Mouse (Mus musculus) hindbrain, embryonic 12.5 days (tissue): Measurements from ENCODE around the gene Tspyl3. TPM values are rescaled to one million over a fixed set of nuclear protein-coding genes. Genes with fewer than 3 reads are reported as not detected.
A peak's percentile ranks its signal among the peaks of the same experiment; 100 is the strongest.
"Not testable (repeated sequence)": the region's sequence is repeated elsewhere in the genome, so short reads cannot be mapped to it uniquely, and the experiment has no call there.

Source experiments
- ATAC-seq: fragments of 200-750 bp; cut with Nextera tagmentation; 2 replicates; pipeline ENCODE4 v1.8.0; 2017; ENCODE audit warnings: moderate TSS enrichment; ENCODE audit not compliant: low FRiP score
- H3K27ac ChIP-seq: fragments of 300-500 bp; sonication (generic); 2 replicates; pipeline ENCODE4 v1.5.1; 2016; ENCODE audit warnings: mild to moderate bottlenecking
- H3K27me3 ChIP-seq: fragments of 300-500 bp; sonication (generic); 2 replicates; pipeline ENCODE4 v1.6.1; 2016; ENCODE audit warnings: mild to moderate bottlenecking
- H3K36me3 ChIP-seq: fragments of 300-500 bp; sonication (generic); 2 replicates; pipeline ENCODE4 v1.6.1; 2016; ENCODE audit warnings: mild to moderate bottlenecking
- H3K4me1 ChIP-seq: fragments of 300-500 bp; sonication (generic); 2 replicates; pipeline ENCODE4 v1.6.1; 2016
- H3K4me2 ChIP-seq: fragments of 300-500 bp; sonication (generic); replicated peaks from 2 replicates; pipeline ENCODE4 v1.6.1; 2016; ENCODE audit warnings: mild to moderate bottlenecking
- H3K4me3 ChIP-seq: fragments of 300-500 bp; sonication (generic); 2 replicates; pipeline ENCODE4 v1.5.1; 2016; ENCODE audit warnings: mild to moderate bottlenecking
- H3K9ac ChIP-seq: fragments of 300-500 bp; sonication (generic); 2 replicates; pipeline ENCODE4 v1.6.1; 2016; ENCODE audit warnings: mild to moderate bottlenecking, moderate library complexity
- H3K9me3 ChIP-seq: fragments of 300-500 bp; sonication (generic); replicated peaks from 2 replicates; pipeline ENCODE4 v1.6.1; 2016; ENCODE audit warnings: mild to moderate bottlenecking
- WGBS: fragments of 180-500 bp; shearing (Covaris S2); methylation state at CpG from one replicate; pipeline ENCODE4 v1.1.7; 2016; 5-methylcytosine and 5-hydroxymethylcytosine counted together
- polyA plus RNA-seq: library from polyadenylated mRNA; unstranded; fragments of >200 nt; fragmentation: Nextera tagmentation; extraction: Ambion mirVana; gene quantifications from 2 replicates; pipeline ENCODE4 v1.2.1, GENCODE M21; 2016

Tspyl3 gene
- 13.7 and 14.9 TPM in 2 replicates for polyA plus RNA-seq

GRCm38 (mm10) chr2:153224946-153225594 lies at the start of gene Tspyl3:
Gene Tspyl3, minus strand, starts transcription at chr2:153225441.
- peak within 1 kb of the TSS; percentile 72 for H3K27ac ChIP-seq
- H3K36me3 ChIP-seq: peaks cover 25% of the 10 kb centered on the region
- H3K4me1 ChIP-seq: peaks cover 7% of the 10 kb centered on the region
- ATAC-seq: peak; percentile 78
- H3K4me3 ChIP-seq: peak within 1 kb of the TSS; percentile 49
- H3K4me2 ChIP-seq: peak within 1 kb of the TSS; percentile 70
- peak within 1 kb of the TSS; percentile 82 for H3K9ac ChIP-seq
- H3K27me3 ChIP-seq: no peaks in the 10 kb centered on the region
- WGBS: 3% methylated on average over 31 of the region's 31 CpGs
- no peaks in the 10 kb centered on the region for H3K9me3 ChIP-seq

- WGBS: 88% methylated on average over 6 of the region's 6 CpGs
- H3K4me1 ChIP-seq: 0 out of 2 replicates have a peak, but pooled peaks cover under 1% of the 10 kb centered on the region
- H3K4me3 ChIP-seq: no peak overlapping the region
- H3K9ac ChIP-seq: no peak overlapping the region
- no peak overlapping the region for H3K4me2 ChIP-seq
- no peak for ATAC-seq
- no peaks in the 10 kb centered on the region for H3K27me3 ChIP-seq
- H3K27ac ChIP-seq: no peak overlapping the region
- H3K9me3 ChIP-seq: no peaks in the 10 kb centered on the region
- no peaks in the 10 kb centered on the region for H3K36me3 ChIP-seq
These were observed 49.6 kb upstream of the Tspyl3 start for GRCm38 (mm10) chr2:153274919-153275247.

GRCm38 (mm10) chr2:153274200-153274918 lies 49.1 kb upstream of the Tspyl3 start:
- ATAC-seq, H3K4me2 ChIP-seq: not testable (repeated sequence)
- WGBS: 81% methylated on average over 6 of the region's 6 CpGs

GRCm38 (mm10) chr2:153270231-153270915 lies 45.1 kb upstream of the Tspyl3 start:
- WGBS: 75% methylated on average over 8 of the region's 8 CpGs
- peaks cover 26% of the 10 kb centered on the region for H3K36me3 ChIP-seq
- not testable (repeated sequence) for H3K27ac ChIP-seq, H3K4me1 ChIP-seq, H3K27me3 ChIP-seq, H3K9me3 ChIP-seq, H3K9ac ChIP-seq, ATAC-seq, H3K4me2 ChIP-seq, H3K4me3 ChIP-seq

More at GRCm38 (mm10) chr2:153274200-153274918, 49.1 kb upstream of the Tspyl3 start:
- H3K27ac ChIP-seq, H3K9ac ChIP-seq, H3K9me3 ChIP-seq, H3K36me3 ChIP-seq, H3K27me3 ChIP-seq, H3K4me3 ChIP-seq, H3K4me1 ChIP-seq: not testable (repeated sequence)

- Histone ChIP-seq H3K9ac (no peak overlapping the region), H3K4me1 (0 out of 2 replicates have a peak, but pooled peaks cover 2% of the 10 kb centered on the region), H3K4me2 (no peak overlapping the region), H3K9me3 (no peaks in the 10 kb centered on the region), H3K4me3 (no peak overlapping the region), H3K27ac (no peak overlapping the region), H3K27me3 (no peaks in the 10 kb centered on the region), H3K36me3 (peaks cover 54% of the 10 kb centered on the region)
- ATAC-seq: no peak
- 91% methylated on average over 2 of the region's 2 CpGs for WGBS
These were observed 42.1 kb upstream of the Tspyl3 start for GRCm38 (mm10) chr2:153267331-153267730.

GRCm38 (mm10) chr2:153263053-153263452 lies 37.8 kb upstream of the Tspyl3 start:
- no peaks in the 10 kb centered on the region for H3K4me1 ChIP-seq
- 92% methylated on average over 5 of the region's 7 CpGs for WGBS
- no peak overlapping the region for H3K27ac ChIP-seq
- H3K27me3 ChIP-seq: no peaks in the 10 kb centered on the region
- no peak overlapping the region for H3K9ac ChIP-seq
- H3K9me3 ChIP-seq: no peaks in the 10 kb centered on the region
- no peak overlapping the region for H3K4me2 ChIP-seq
- peaks cover 70% of the 10 kb centered on the region for H3K36me3 ChIP-seq
- no peak for ATAC-seq
- H3K4me3 ChIP-seq: no peak overlapping the region

- WGBS: 73% methylated on average over 3 of the region's 3 CpGs
- no peaks in the 10 kb centered on the region for H3K9me3 ChIP-seq
- H3K36me3 ChIP-seq: peaks cover 47% of the 10 kb centered on the region
- H3K27me3 ChIP-seq: no peaks in the 10 kb centered on the region
- no peak overlapping the region for H3K4me2 ChIP-seq
- H3K27ac ChIP-seq: no peak overlapping the region
- no peaks in the 10 kb centered on the region for H3K4me1 ChIP-seq
- no peak for ATAC-seq
- H3K9ac ChIP-seq: no peak overlapping the region
- no peak overlapping the region for H3K4me3 ChIP-seq
These were observed 34.8 kb upstream of the Tspyl3 start for GRCm38 (mm10) chr2:153259864-153260674.

- WGBS: 87% methylated on average over 12 of the region's 12 CpGs
- H3K9ac ChIP-seq: no peak overlapping the region
- no peaks in the 10 kb centered on the region for H3K9me3 ChIP-seq
- H3K27ac ChIP-seq: no peak overlapping the region
- H3K36me3 ChIP-seq: peaks cover 39% of the 10 kb centered on the region
- H3K4me3 ChIP-seq: no peak overlapping the region
- no peak for ATAC-seq
- H3K4me2 ChIP-seq: no peak overlapping the region
- H3K4me1 ChIP-seq: no peaks in the 10 kb centered on the region
- no peaks in the 10 kb centered on the region for H3K27me3 ChIP-seq
These were observed 34.0 kb upstream of the Tspyl3 start for GRCm38 (mm10) chr2:153259030-153259863.

- WGBS: 81% methylated on average over 2 of the region's 2 CpGs
- Histone ChIP-seq H3K36me3 (peaks cover 30% of the 10 kb centered on the region), H3K4me3 (no peak overlapping the region)
These were observed 31.4 kb upstream of the Tspyl3 start for GRCm38 (mm10) chr2:153256604-153257003.

GRCm38 (mm10) chr2:153249751-153250150 lies 24.5 kb upstream of the Tspyl3 start:
- Histone ChIP-seq H3K27me3 (no peaks in the 10 kb centered on the region), H3K4me1 (no peaks in the 10 kb centered on the region), H3K4me2 (no peak overlapping the region), H3K9ac (no peak overlapping the region), H3K4me3 (no peak overlapping the region), H3K9me3 (no peaks in the 10 kb centered on the region), H3K36me3 (peaks cover 47% of the 10 kb centered on the region), H3K27ac (no peak overlapping the region)
- WGBS: 94% methylated on average over 5 of the region's 5 CpGs
- no peak for ATAC-seq

More at GRCm38 (mm10) chr2:153256604-153257003, 31.4 kb upstream of the Tspyl3 start:
- ATAC-seq: no peak
- Histone ChIP-seq H3K9me3 (no peaks in the 10 kb centered on the region), H3K27ac (no peak overlapping the region), H3K9ac (no peak overlapping the region), H3K27me3 (no peaks in the 10 kb centered on the region), H3K4me2 (no peak overlapping the region), H3K4me1 (no peaks in the 10 kb centered on the region)

GRCm38 (mm10) chr2:153242156-153242555 lies 16.9 kb upstream of the Tspyl3 start:
- H3K4me2 ChIP-seq: peak overlapping the region; percentile 98
- H3K36me3 ChIP-seq: peaks cover 7% of the 10 kb centered on the region; the same call in 1 of the 2 replicates
- H3K4me1 ChIP-seq: peaks cover 37% of the 10 kb centered on the region
- 0 out of 2 replicates have a peak overlapping the region, but pooled peaks have one; percentile 92 for H3K27ac ChIP-seq
- ATAC-seq: no peak
- no peaks in the 10 kb centered on the region for H3K9me3 ChIP-seq
- H3K4me3 ChIP-seq: peak overlapping the region; percentile 87
- WGBS: 69% methylated on average over 6 of the region's 6 CpGs
- H3K9ac ChIP-seq: peak overlapping the region; percentile 97
- H3K27me3 ChIP-seq: no peaks in the 10 kb centered on the region
